Mouse (Mus musculus) embryonic facial prominence, embryonic 13.5 days (tissue): ENCODE results near the gene Lef1. TPM values are rescaled to one million over a fixed set of nuclear protein-coding genes. Genes with fewer than 3 reads are reported as not detected.

ENCODE experiments used
- ATAC-seq: fragments of 200-750 bp; cut with Nextera tagmentation; 2 replicates; pipeline ENCODE4 v1.8.0; 2017; ENCODE audit warnings: low read depth; ENCODE audit not compliant: insufficient number of reproducible peaks, insufficient read depth, low FRiP score, low TSS enrichment
- H3K27ac ChIP-seq: fragments of 300-500 bp; sonication (generic); 2 replicates; pipeline ENCODE4 v1.5.1; 2015; ENCODE audit warnings: moderate library complexity, mild to moderate bottlenecking, inconsistent platforms
- H3K27me3 ChIP-seq: fragments of 300-500 bp; sonication (generic); 2 replicates; pipeline ENCODE4 v1.6.1; 2015; ENCODE audit warnings: mild to moderate bottlenecking, inconsistent platforms
- H3K36me3 ChIP-seq: fragments of 300-500 bp; sonication (generic); 2 replicates; pipeline ENCODE4 v1.6.1; 2015; ENCODE audit warnings: mild to moderate bottlenecking, inconsistent platforms
- H3K4me1 ChIP-seq: fragments of 300-500 bp; sonication (generic); 2 replicates; pipeline ENCODE4 v1.6.1; 2015; ENCODE audit warnings: inconsistent platforms
- H3K4me2 ChIP-seq: fragments of 300-500 bp; sonication (generic); 2 replicates; pipeline ENCODE4 v1.6.1; 2015; ENCODE audit warnings: moderate library complexity, mild to moderate bottlenecking, inconsistent platforms
- H3K4me3 ChIP-seq: fragments of 300-500 bp; sonication (generic); 2 replicates; pipeline ENCODE4 v1.5.1; 2015; ENCODE audit warnings: mild to moderate bottlenecking, inconsistent platforms
- H3K9ac ChIP-seq: fragments of 300-500 bp; sonication (generic); 2 replicates; pipeline ENCODE4 v1.6.1; 2015; ENCODE audit warnings: mild to moderate bottlenecking, inconsistent platforms
- H3K9me3 ChIP-seq: fragments of 300-500 bp; sonication (generic); 2 replicates; pipeline ENCODE4 v1.6.1; 2016; ENCODE audit warnings: inconsistent platforms
- WGBS: fragments of 180-500 bp; shearing (Covaris S2); methylation state at CpG from one replicate; pipeline ENCODE4 v1.1.7; 2015; ENCODE audit warnings: mixed read lengths; 5-methylcytosine and 5-hydroxymethylcytosine counted together
- polyA plus RNA-seq: library from polyadenylated mRNA; unstranded; fragments of >200 nt; fragmentation: Nextera tagmentation; extraction: Ambion mirVana; gene quantifications from 2 replicates; pipeline ENCODE4 v1.2.1, GENCODE M21; 2015

The Lef1 gene
- polyA plus RNA-seq, 1 experiment from 2014 or later, result 134 TPM

GRCm38 (mm10) chr3:131085978-131086377 lies 24.3 kb upstream of the Lef1 start:
- peaks cover 9% of the 10 kb centered on the region for H3K4me1 ChIP-seq
- no peaks in the 10 kb centered on the region for H3K36me3 ChIP-seq
- no peak overlapping the region for H3K4me2 ChIP-seq
- H3K4me3 ChIP-seq, result no peak overlapping the region
- H3K27me3 ChIP-seq, result peaks cover 20% of the 10 kb centered on the region
- H3K9ac ChIP-seq, result no peak overlapping the region
- H3K9me3 ChIP-seq, result no peaks in the 10 kb centered on the region
- H3K27ac ChIP-seq, result no peak overlapping the region
- no peak for ATAC-seq
- 81% methylated on average over 9 of the region's 9 CpGs for WGBS

- Histone ChIP-seq H3K27ac (no peak overlapping the region), H3K27me3 (peaks cover 12% of the 10 kb centered on the region), H3K4me3 (no peak overlapping the region), H3K4me1 (peaks cover 17% of the 10 kb centered on the region), H3K9me3 (no peaks in the 10 kb centered on the region), H3K9ac (no peak overlapping the region), H3K4me2 (no peak overlapping the region), H3K36me3 (no peaks in the 10 kb centered on the region)
- WGBS, result 57% methylated on average over 3 of the region's 3 CpGs
- no peak for ATAC-seq
Observed at GRCm38 (mm10) chr3:131089721-131090120, 20.6 kb upstream of the Lef1 start.

- no peaks in the 10 kb centered on the region for H3K9me3 ChIP-seq
- ATAC-seq, result no peak
- H3K4me3 ChIP-seq, result no peak overlapping the region
- no peak overlapping the region for H3K9ac ChIP-seq
- peaks cover 10% of the 10 kb centered on the region; the same call in 1 of the 2 replicates for H3K4me1 ChIP-seq
- 43% methylated on average over 6 of the region's 6 CpGs for WGBS
- H3K27ac ChIP-seq, result no peak overlapping the region
- no peaks in the 10 kb centered on the region for H3K36me3 ChIP-seq
- no peak overlapping the region for H3K4me2 ChIP-seq
- no peaks in the 10 kb centered on the region for H3K27me3 ChIP-seq
Observed at GRCm38 (mm10) chr3:131092113-131092512, 18.2 kb upstream of the Lef1 start.

GRCm38 (mm10) chr3:131093736-131094135 lies 16.5 kb upstream of the Lef1 start:
- Histone ChIP-seq H3K9ac (no peak overlapping the region), H3K36me3 (no peaks in the 10 kb centered on the region), H3K27me3 (no peaks in the 10 kb centered on the region), H3K27ac (no peak overlapping the region), H3K4me1 (peaks cover 10% of the 10 kb centered on the region; the same call in 1 of the 2 replicates), H3K4me2 (peak overlapping the region; percentile 18; the same call in 1 of the 2 replicates), H3K4me3 (no peak overlapping the region), H3K9me3 (no peaks in the 10 kb centered on the region)
- 53% methylated on average over 12 of the region's 12 CpGs for WGBS
- ATAC-seq, result no peak

GRCm38 (mm10) chr3:131096105-131096504 lies 14.2 kb upstream of the Lef1 start:
- no peak overlapping the region for H3K4me2 ChIP-seq
- H3K4me1 ChIP-seq, result peaks cover 10% of the 10 kb centered on the region; the same call in 1 of the 2 replicates
- no peak overlapping the region for H3K27ac ChIP-seq
- H3K27me3 ChIP-seq, result no peaks in the 10 kb centered on the region
- ATAC-seq, result no peak
- H3K4me3 ChIP-seq, result no peak overlapping the region
- H3K9me3 ChIP-seq, result no peaks in the 10 kb centered on the region
- H3K9ac ChIP-seq, result no peak overlapping the region
- WGBS, result 83% methylated on average over 4 of the region's 4 CpGs
- no peaks in the 10 kb centered on the region for H3K36me3 ChIP-seq

- WGBS, result 31% methylated on average over 13 of the region's 13 CpGs
- H3K4me2 ChIP-seq, result no peak overlapping the region
- no peak overlapping the region for H3K4me3 ChIP-seq
- no peak for ATAC-seq
- peaks cover 21% of the 10 kb centered on the region for H3K4me1 ChIP-seq
- no peak overlapping the region for H3K9ac ChIP-seq
- H3K27me3 ChIP-seq, result peaks cover 37% of the 10 kb centered on the region
- H3K9me3 ChIP-seq, result no peaks in the 10 kb centered on the region
- H3K36me3 ChIP-seq, result no peaks in the 10 kb centered on the region
- H3K27ac ChIP-seq, result no peak overlapping the region
Observed at GRCm38 (mm10) chr3:131102191-131102774, 8.0 kb upstream of the Lef1 start.

- Histone ChIP-seq H3K36me3 (no peaks in the 10 kb centered on the region), H3K9me3 (no peaks in the 10 kb centered on the region), H3K9ac (no peak overlapping the region), H3K27me3 (peaks cover 60% of the 10 kb centered on the region), H3K4me3 (peak overlapping the region; percentile 46; the same call in 1 of the 2 replicates), H3K27ac (peak overlapping the region; percentile 91; the same call in 1 of the 2 replicates), H3K4me1 (peaks cover 44% of the 10 kb centered on the region), H3K4me2 (peak overlapping the region; percentile 95)
- no peak for ATAC-seq
- WGBS, result 27% methylated on average over 8 of the region's 8 CpGs
Observed at GRCm38 (mm10) chr3:131105362-131105761, 4.9 kb upstream of the Lef1 start.

GRCm38 (mm10) chr3:131105940-131106401 lies 4.3 kb upstream of the Lef1 start:
- H3K4me1 ChIP-seq, result peaks cover 44% of the 10 kb centered on the region
- peaks cover 60% of the 10 kb centered on the region for H3K27me3 ChIP-seq
- H3K27ac ChIP-seq, result peak overlapping the region; percentile 91
- no peaks in the 10 kb centered on the region for H3K36me3 ChIP-seq
- peak overlapping the region; percentile 95 for H3K4me2 ChIP-seq
- ATAC-seq, result 0 out of 2 replicates have a peak, but pooled peaks have one; percentile 2
- H3K9me3 ChIP-seq, result no peaks in the 10 kb centered on the region
- H3K4me3 ChIP-seq, result peak overlapping the region; percentile 46
- WGBS, result under 1% methylated on average over 36 of the region's 36 CpGs
- H3K9ac ChIP-seq, result peak overlapping the region; percentile 69

- Histone ChIP-seq H3K27ac (peak overlapping the region; percentile 91), H3K9me3 (no peaks in the 10 kb centered on the region), H3K4me3 (peak overlapping the region; percentile 46), H3K36me3 (no peaks in the 10 kb centered on the region), H3K4me2 (peak overlapping the region; percentile 95), H3K9ac (peak overlapping the region; percentile 69), H3K27me3 (peaks cover 60% of the 10 kb centered on the region), H3K4me1 (peaks cover 44% of the 10 kb centered on the region)
- ATAC-seq, result 0 out of 2 replicates have a peak, but pooled peaks have one; percentile 2
- under 1% methylated on average over 45 of the region's 45 CpGs for WGBS
Observed at GRCm38 (mm10) chr3:131106451-131107291, 3.6 kb upstream of the Lef1 start.

GRCm38 (mm10) chr3:131107301-131108093 lies 2.8 kb upstream of the Lef1 start:
- H3K4me3 ChIP-seq, result peak overlapping the region; percentile 46
- H3K4me2 ChIP-seq, result peak overlapping the region; percentile 95
- peaks cover 45% of the 10 kb centered on the region for H3K4me1 ChIP-seq
- H3K36me3 ChIP-seq, result no peaks in the 10 kb centered on the region
- no peaks in the 10 kb centered on the region for H3K9me3 ChIP-seq
- peaks cover 60% of the 10 kb centered on the region for H3K27me3 ChIP-seq
- under 1% methylated on average over 34 of the region's 34 CpGs for WGBS
- no peak for ATAC-seq
- peak overlapping the region; percentile 69 for H3K9ac ChIP-seq
- peak overlapping the region; percentile 91 for H3K27ac ChIP-seq

GRCm38 (mm10) chr3:131108094-131108653 lies 2.1 kb upstream of the Lef1 start:
- H3K36me3 ChIP-seq, result no peaks in the 10 kb centered on the region
- H3K4me2 ChIP-seq, result peak overlapping the region; percentile 95
- H3K27ac ChIP-seq, result 0 out of 2 replicates have a peak overlapping the region, but pooled peaks have one; percentile 91
- H3K4me1 ChIP-seq, result peaks cover 50% of the 10 kb centered on the region
- WGBS, result 3% methylated on average over 9 of the region's 9 CpGs
- peaks cover 59% of the 10 kb centered on the region for H3K27me3 ChIP-seq
- H3K4me3 ChIP-seq, result peak overlapping the region; percentile 46
- no peaks in the 10 kb centered on the region for H3K9me3 ChIP-seq
- ATAC-seq, result no peak
- H3K9ac ChIP-seq, result peak overlapping the region; percentile 69
